Mouse (Mus musculus) kidney, adult 2 months (tissue): ENCODE data around the gene Golga5. TPM values are rescaled to one million over a fixed set of nuclear protein-coding genes. Genes with fewer than 3 reads are reported as not detected.

Experiments used
- DNase-seq: peaks from one replicate; pipeline ENCODE4 v3.0.0; 2021
- H3K27ac ChIP-seq: fragments of 200-500 bp; 2 replicates; pipeline ENCODE4 v1.5.1; 2012; ENCODE audit warnings: low read depth, low read length, control low read depth, inconsistent platforms; ENCODE audit not compliant: insufficient read depth
- H3K27me3 ChIP-seq: fragments of 200-500 bp; replicated peaks from 2 replicates; pipeline ENCODE4 v1.6.1; 2012; ENCODE audit warnings: mild to moderate bottlenecking, moderate library complexity, low read length, inconsistent platforms; ENCODE audit not compliant: control insufficient read depth, insufficient read depth
- H3K36me3 ChIP-seq: fragments of 200-500 bp; 2 replicates; pipeline ENCODE4 v1.6.1; 2012; ENCODE audit warnings: mild to moderate bottlenecking, moderate library complexity, low read length, inconsistent platforms; ENCODE audit not compliant: control insufficient read depth, insufficient read depth
- H3K4me1 ChIP-seq: fragments of 200-500 bp; 2 replicates; pipeline ENCODE4 v1.6.1; 2011; ENCODE audit warnings: low read length; ENCODE audit not compliant: control insufficient read depth, insufficient read depth
- H3K4me3 ChIP-seq: fragments of 200-500 bp; 2 replicates; pipeline ENCODE4 v1.5.1; 2011; ENCODE audit warnings: mild to moderate bottlenecking, low read depth, low read length, control low read depth; ENCODE audit not compliant: insufficient read depth
- CTCF ChIP-seq: fragments of 200-500 bp; conservative IDR thresholded peaks from 2 replicates; pipeline ENCODE4 v1.5.1; 2011; ENCODE audit warnings: low read depth, mild to moderate bottlenecking, control low read depth, low read length, moderate library complexity, mixed read lengths; ENCODE audit not compliant: insufficient read depth, insufficient read length
- POLR2A ChIP-seq: fragments of 200-500 bp; IDR thresholded peaks from one replicate; pipeline ENCODE4 v1.6.1; 2011; ENCODE audit warnings: low read depth, low read length, control low read depth
- whole genome bisulfite sequencing: fragments of 180-500 bp; shearing (Covaris S2); methylation state at CpG from one replicate; pipeline ENCODE4 v1.1.7; 2018; 5-methylcytosine and 5-hydroxymethylcytosine counted together
- polyA plus RNA-seq: library from polyadenylated mRNA; depleted of rRNA; stranded (reverse); fragments of >200 nt; gene quantifications from 2 replicates; pipeline ENCODE4 v1.2.3, GENCODE M21; 2012

Golga5 gene
- polyA plus RNA-seq, 1 experiment = 14.8 TPM

- Histone ChIP-seq H3K4me1 (peaks cover 11% of the 10 kb centered on the region), H3K27ac (0 out of 2 replicates have a peak overlapping the region, but pooled peaks have one; percentile 35)
Measured at GRCm38 (mm10) chr12:102497905-102498304, 29.0 kb downstream of the Golga5 start.

GRCm38 (mm10) chr12:102498726-102499125 is 29.8 kb downstream of the Golga5 start:
- H3K36me3 ChIP-seq = peaks cover 2% of the 10 kb centered on the region
- H3K27ac ChIP-seq = peak overlapping the region; percentile 76
- DNase-seq = peak; percentile 95
- WGBS = 21% methylated on average over 8 of the region's 8 CpGs
- TF ChIP-seq CTCF (no peak), POLR2A (no peak)
- no peaks in the 10 kb centered on the region for H3K27me3 ChIP-seq
- H3K4me3 ChIP-seq = 0 out of 2 replicates have a peak overlapping the region, but pooled peaks have one; percentile 30
- H3K4me1 ChIP-seq = peaks cover 11% of the 10 kb centered on the region

More at GRCm38 (mm10) chr12:102497905-102498304, 29.0 kb downstream of the Golga5 start:
- DNase-seq = no peak
- no peaks in the 10 kb centered on the region for H3K27me3 ChIP-seq
- H3K36me3 ChIP-seq = peaks cover 2% of the 10 kb centered on the region
- no peak overlapping the region for H3K4me3 ChIP-seq
- TF ChIP-seq POLR2A = no peak
- TF ChIP-seq CTCF = no peak
- 43% methylated on average over 2 of the region's 2 CpGs for WGBS

GRCm38 (mm10) chr12:102499210-102499609 is 30.3 kb downstream of the Golga5 start:
- Histone ChIP-seq H3K4me3 (no peak overlapping the region), H3K4me1 (peaks cover 11% of the 10 kb centered on the region), H3K36me3 (peaks cover 2% of the 10 kb centered on the region; the same call in 1 of the 2 replicates), H3K27ac (no peak overlapping the region), H3K27me3 (no peaks in the 10 kb centered on the region)
- 64% methylated on average over 5 of the region's 5 CpGs for WGBS
- TF ChIP-seq CTCF (no peak), POLR2A (no peak)
- DNase-seq = no peak

GRCm38 (mm10) chr12:102499723-102500122 is 30.8 kb downstream of the Golga5 start:
- no peak for TF ChIP-seq POLR2A
- TF ChIP-seq CTCF = peak; percentile 25; the same call in 1 of the 2 replicates
- 77% methylated on average over 4 of the region's 4 CpGs for WGBS
- no peaks in the 10 kb centered on the region for H3K27me3 ChIP-seq
- no peak overlapping the region for H3K27ac ChIP-seq
- peaks cover 2% of the 10 kb centered on the region; the same call in 1 of the 2 replicates for H3K36me3 ChIP-seq
- H3K4me1 ChIP-seq = peaks cover 11% of the 10 kb centered on the region
- H3K4me3 ChIP-seq = no peak overlapping the region
- DNase-seq = no peak

GRCm38 (mm10) chr12:102501038-102501437 is 32.1 kb downstream of the Golga5 start:
- Histone ChIP-seq H3K4me3 (no peak overlapping the region), H3K4me1 (peaks cover 11% of the 10 kb centered on the region), H3K27ac (no peak overlapping the region), H3K36me3 (peaks cover 2% of the 10 kb centered on the region; the same call in 1 of the 2 replicates), H3K27me3 (no peaks in the 10 kb centered on the region)
- no peak for DNase-seq
- TF ChIP-seq POLR2A (no peak), CTCF (no peak)
- WGBS = 93% methylated on average over 2 of the region's 2 CpGs

GRCm38 (mm10) chr12:102501848-102502595 is 33.1 kb downstream of the Golga5 start:
- Histone ChIP-seq H3K27me3 (no peaks in the 10 kb centered on the region), H3K4me1 (peaks cover 11% of the 10 kb centered on the region), H3K27ac (no peak overlapping the region), H3K4me3 (no peak overlapping the region), H3K36me3 (0 out of 2 replicates have a peak, but pooled peaks cover 2% of the 10 kb centered on the region)
- TF ChIP-seq POLR2A (no peak), CTCF (no peak)
- WGBS = 89% methylated on average over 8 of the region's 8 CpGs
- DNase-seq = no peak

- Histone ChIP-seq H3K27me3 (no peaks in the 10 kb centered on the region), H3K4me3 (no peak overlapping the region), H3K27ac (no peak overlapping the region), H3K36me3 (no peaks in the 10 kb centered on the region), H3K4me1 (no peaks in the 10 kb centered on the region)
- WGBS = 71% methylated on average over 9 of the region's 9 CpGs
- TF ChIP-seq POLR2A (no peak), CTCF (no peak)
- DNase-seq = no peak
Measured at GRCm38 (mm10) chr12:102505131-102505713, 36.3 kb downstream of the Golga5 start.
